Mouse (Mus musculus) hindbrain, embryonic 16.5 days (tissue): Measurements from ENCODE around the gene Celsr2. TPM values are rescaled to one million over a fixed set of nuclear protein-coding genes. Genes with fewer than 3 reads are reported as not detected.

ENCODE experiments used
- ATAC-seq: fragments of 200-750 bp; cut with Nextera tagmentation; 2 replicates; pipeline ENCODE4 v1.8.0; 2017; ENCODE audit warnings: moderate TSS enrichment, moderate library complexity
- H3K27ac ChIP-seq: fragments of 300-500 bp; sonication (generic); 2 replicates; pipeline ENCODE4 v1.5.1; 2014; ENCODE audit warnings: low read depth, mild to moderate bottlenecking, control low read depth, low read length, moderate library complexity
- H3K27me3 ChIP-seq: fragments of 300-500 bp; sonication (generic); replicated peaks from 2 replicates; pipeline ENCODE4 v1.6.1; 2014; ENCODE audit warnings: low read length; ENCODE audit not compliant: control insufficient read depth, insufficient read depth
- H3K36me3 ChIP-seq: fragments of 300-500 bp; sonication (generic); 2 replicates; pipeline ENCODE4 v1.6.1; 2014; ENCODE audit warnings: mild to moderate bottlenecking, low read length, moderate library complexity, mixed read lengths; ENCODE audit not compliant: control insufficient read depth, insufficient read depth
- H3K4me1 ChIP-seq: fragments of 300-500 bp; sonication (generic); 2 replicates; pipeline ENCODE4 v1.6.1; 2014; ENCODE audit warnings: low read depth, low read length; ENCODE audit not compliant: control insufficient read depth, insufficient read depth
- H3K4me2 ChIP-seq: fragments of 300-500 bp; sonication (generic); 2 replicates; pipeline ENCODE4 v1.6.1; 2014; ENCODE audit warnings: mild to moderate bottlenecking, low read length, control low read depth, moderate library complexity
- H3K4me3 ChIP-seq: fragments of 300-500 bp; sonication (generic); 2 replicates; pipeline ENCODE4 v1.5.1; 2014; ENCODE audit warnings: mild to moderate bottlenecking, low read length, control low read depth, moderate library complexity
- H3K9ac ChIP-seq: fragments of 300-500 bp; sonication (generic); 2 replicates; pipeline ENCODE4 v1.6.1; 2014; ENCODE audit warnings: low read depth, mild to moderate bottlenecking, control low read depth, low read length, moderate library complexity
- H3K9me3 ChIP-seq: fragments of 300-500 bp; sonication (generic); 2 replicates; pipeline ENCODE4 v1.6.1; 2014; ENCODE audit warnings: mild to moderate bottlenecking, low read length, moderate library complexity; ENCODE audit not compliant: control insufficient read depth
- WGBS: fragments of 180-500 bp; shearing (Covaris S2); extraction: QIAGEN DNeasy Blood & Tissue Kit; methylation state at CpG from one replicate; pipeline ENCODE4 v1.1.7; 2014; 5-methylcytosine and 5-hydroxymethylcytosine counted together
- polyA plus RNA-seq: library from polyadenylated mRNA; unstranded; fragments of >200 nt; fragmentation: Nextera tagmentation; extraction: Ambion mirVana; gene quantifications from 2 replicates; pipeline ENCODE4 v1.2.1, GENCODE M21; 2015

The Celsr2 gene
- polyA plus RNA-seq, 1 experiment from 2014 or later: 34.7 TPM

DNA sequence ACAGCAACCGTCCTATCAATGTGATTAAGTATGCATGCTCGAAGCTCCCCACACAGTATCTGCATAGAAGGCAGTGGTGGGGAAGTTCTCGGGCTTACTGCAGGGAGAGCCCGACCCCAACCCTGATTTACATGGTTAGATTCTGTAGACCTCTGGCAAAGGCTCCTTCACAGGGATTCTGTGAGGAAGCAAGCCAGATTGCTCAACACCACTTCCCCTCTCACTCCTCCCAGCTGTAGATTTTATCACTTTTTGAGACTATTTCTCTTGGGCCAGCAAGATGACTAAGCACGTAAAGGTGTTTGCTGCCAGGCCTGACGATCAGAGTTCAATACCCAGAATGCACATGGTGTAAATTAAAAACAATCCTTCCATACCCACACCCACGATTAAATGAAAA lies 69.5 kb downstream of the Celsr2 start:
- Histone ChIP-seq H3K4me3 (no peak overlapping the region), H3K36me3 (peaks cover 45% of the 10 kb centered on the region), H3K27ac (no peak overlapping the region), H3K9ac (no peak overlapping the region), H3K4me2 (no peak overlapping the region), H3K27me3 (no peaks in the 10 kb centered on the region), H3K4me1 (no peaks in the 10 kb centered on the region), H3K9me3 (no peaks in the 10 kb centered on the region)
- no peak for ATAC-seq
- WGBS: 89% methylated on average over 7 of the region's 7 CpGs

DNA sequence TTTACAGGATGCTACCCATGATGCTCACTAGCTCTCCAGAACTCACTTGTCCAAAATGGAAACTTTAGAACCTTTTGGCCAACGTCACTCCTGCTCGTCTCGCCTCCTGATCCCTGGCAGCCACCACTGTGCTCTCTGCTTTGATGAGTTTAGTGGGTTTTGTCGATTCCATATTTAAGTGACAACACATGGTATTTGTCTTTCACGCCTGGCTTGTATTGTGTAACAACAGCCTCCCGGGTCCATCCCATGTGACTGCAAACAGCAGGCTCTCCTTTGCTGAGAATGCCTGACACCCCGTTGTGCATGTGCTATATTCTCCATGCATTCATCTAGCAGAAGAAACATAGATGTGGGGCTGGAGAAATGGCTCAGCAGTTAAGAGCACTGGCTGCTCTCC lies 73.2 kb downstream of the Celsr2 start:
- no peaks in the 10 kb centered on the region for H3K4me1 ChIP-seq
- peaks cover 44% of the 10 kb centered on the region for H3K36me3 ChIP-seq
- no peak overlapping the region for H3K27ac ChIP-seq
- no peak overlapping the region for H3K4me2 ChIP-seq
- no peak overlapping the region for H3K4me3 ChIP-seq
- ATAC-seq: no peak
- H3K27me3 ChIP-seq: no peaks in the 10 kb centered on the region
- no peaks in the 10 kb centered on the region for H3K9me3 ChIP-seq
- H3K9ac ChIP-seq: no peak overlapping the region
- 75% methylated on average over 7 of the region's 7 CpGs for WGBS

DNA sequence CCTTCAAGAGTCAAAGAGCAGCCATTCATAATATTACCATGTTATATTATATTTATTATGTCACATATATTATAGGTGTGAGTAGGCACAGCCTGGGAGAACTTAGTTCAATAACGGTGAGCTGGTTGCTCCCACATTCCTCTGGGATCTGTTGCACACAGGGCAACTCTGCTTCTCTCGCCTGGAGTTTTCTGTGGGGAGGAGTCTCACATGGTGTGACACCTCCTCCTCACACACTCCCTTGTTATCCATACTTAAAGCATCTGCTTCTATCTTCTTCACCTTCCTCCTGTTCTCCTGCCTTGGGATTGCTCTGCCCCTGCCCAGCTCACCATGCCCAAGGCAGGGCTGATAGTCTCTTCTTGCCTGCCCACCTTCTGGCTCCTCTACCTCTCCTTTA lies 74.3 kb downstream of the Celsr2 start:
- Histone ChIP-seq H3K4me2 (no peak overlapping the region), H3K9me3 (no peaks in the 10 kb centered on the region), H3K27ac (no peak overlapping the region), H3K9ac (no peak overlapping the region), H3K4me3 (no peak overlapping the region), H3K4me1 (no peaks in the 10 kb centered on the region), H3K36me3 (peaks cover 39% of the 10 kb centered on the region), H3K27me3 (no peaks in the 10 kb centered on the region)
- 83% methylated on average over 2 of the region's 2 CpGs for WGBS
- no peak for ATAC-seq

Other genes starting within 250 kb of the Celsr2 start
- 9.8 and 13.3 TPM in 2 replicates for gene Amigo1, start 229.2 kb downstream of the Celsr2 start, polyA plus RNA-seq
- 2.7 and 3.9 TPM in 2 replicates for gene Cyb561d1, start 214.3 kb downstream of the Celsr2 start, polyA plus RNA-seq
- gene Atxn7l2, start 204.6 kb downstream of the Celsr2 start, polyA plus RNA-seq: 19.6 and 21.4 TPM in 2 replicates
- 0.35 and 1.4 TPM in 2 replicates for gene Sypl2, start 188.9 kb downstream of the Celsr2 start, polyA plus RNA-seq
- gene Psma5, start 158.6 kb downstream of the Celsr2 start, polyA plus RNA-seq: 235 and 246 TPM in 2 replicates
- gene Sort1, start 131.5 kb downstream of the Celsr2 start, polyA plus RNA-seq: 9.4 and 11.6 TPM in 2 replicates
- gene Mybphl, start 50.6 kb downstream of the Celsr2 start, polyA plus RNA-seq: 0.11 TPM in 1 of 2 replicates, not detected in the other
- 10.8 and 11.1 TPM in 2 replicates for gene Psrc1, start 31.7 kb downstream of the Celsr2 start, polyA plus RNA-seq
- gene Sars, start 29.7 kb upstream of the Celsr2 start, polyA plus RNA-seq: 216 and 224 TPM in 2 replicates
- gene 1700013F07Rik, start 118.6 kb upstream of the Celsr2 start, polyA plus RNA-seq: 1.9 and 2.7 TPM in 2 replicates
- gene 5330417C22Rik, start 121.0 kb upstream of the Celsr2 start, polyA plus RNA-seq: 16.0 and 18.5 TPM in 2 replicates
- 51.0 and 54.3 TPM in 2 replicates for gene Tmem167b, start 146.9 kb upstream of the Celsr2 start, polyA plus RNA-seq
- 46.7 and 52.4 TPM in 2 replicates for gene Taf13, start 156.1 kb upstream of the Celsr2 start, polyA plus RNA-seq
- gene Wdr47, start 175.7 kb upstream of the Celsr2 start, polyA plus RNA-seq: 103 and 108 TPM in 2 replicates
- 40.4 and 40.8 TPM in 2 replicates for gene Clcc1, start 238.4 kb upstream of the Celsr2 start, polyA plus RNA-seq